Mouse (Mus musculus): ENCODE results near the gene Ankrd13c.
A peak's percentile ranks its signal among the peaks of the same experiment; 100 is the strongest.

Gene Ankrd13c

GRCm38 (mm10) chr3:157952716-157953115 lies 5.7 kb downstream of the Ankrd13c start:
- no peak for DNase-seq (ENCODE audit: low spot score in 2 of 2)

DNA sequence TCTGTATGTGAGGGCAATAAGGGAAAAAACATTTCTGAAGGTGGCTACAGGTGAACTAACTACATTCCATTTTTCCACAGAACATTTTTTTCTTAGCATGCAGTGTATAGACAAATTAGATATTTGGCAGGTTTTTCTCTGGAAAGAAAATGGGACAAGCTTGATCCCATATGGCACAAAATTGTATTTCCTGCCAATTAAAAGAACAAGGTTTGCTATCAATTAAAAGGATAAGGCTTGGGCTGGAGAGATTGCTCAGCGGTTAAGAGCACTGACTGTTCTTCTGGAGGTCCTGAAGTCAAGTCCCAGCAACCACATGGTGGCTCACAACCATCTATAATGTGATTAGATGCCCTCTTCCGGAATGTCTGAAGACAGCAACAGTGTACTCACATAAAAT lies 8.4 kb downstream of the Ankrd13c start:
- DNase-seq (ENCODE audit: low spot score in 2 of 2) = no peak

- no peak for DNase-seq (ENCODE audit: low spot score in 2 of 2)
Measured at GRCm38 (mm10) chr3:157956201-157956600, 9.2 kb downstream of the Ankrd13c start.

DNA sequence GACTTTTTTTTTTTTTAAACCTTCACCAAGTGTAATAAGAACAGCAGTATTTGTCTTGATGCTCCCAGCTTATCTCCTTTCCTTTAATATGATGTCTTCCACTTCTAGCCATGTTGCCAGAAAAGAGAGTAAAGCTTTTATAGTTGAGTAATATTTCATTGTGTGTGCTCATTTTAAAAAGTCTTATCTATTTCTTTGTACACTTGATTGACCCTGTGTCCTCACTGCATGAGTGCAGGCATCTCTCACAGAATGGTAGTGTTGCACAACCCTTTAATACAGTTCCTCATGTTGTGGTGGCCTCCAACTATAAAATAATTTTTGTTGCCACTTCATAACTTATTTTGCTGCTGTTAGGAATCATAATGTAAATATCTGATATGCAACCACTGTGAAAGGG lies 10.3 kb downstream of the Ankrd13c start:
- no peak for DNase-seq (ENCODE audit: low spot score in 2 of 2)

DNA sequence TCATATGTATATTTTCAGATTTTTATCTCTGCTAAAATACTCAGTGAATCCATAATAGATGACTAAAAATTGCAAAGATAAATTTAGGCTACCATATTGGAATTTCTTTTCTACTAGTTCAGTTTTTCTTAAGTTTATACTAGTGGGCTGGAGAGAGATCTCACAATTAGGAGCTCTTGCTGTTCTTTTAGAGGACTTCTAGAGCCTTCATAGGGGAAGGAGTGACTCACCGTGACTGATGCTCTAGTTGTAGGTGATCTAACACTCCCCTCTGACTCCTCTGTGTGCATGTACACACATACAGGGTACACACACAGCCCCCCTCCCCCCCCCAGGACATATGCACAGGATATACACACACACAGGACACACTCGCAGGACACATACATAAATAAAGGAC lies 24.1 kb downstream of the Ankrd13c start:
- DNase-seq (ENCODE audit: low spot score in 2 of 2) = no peak

DNA sequence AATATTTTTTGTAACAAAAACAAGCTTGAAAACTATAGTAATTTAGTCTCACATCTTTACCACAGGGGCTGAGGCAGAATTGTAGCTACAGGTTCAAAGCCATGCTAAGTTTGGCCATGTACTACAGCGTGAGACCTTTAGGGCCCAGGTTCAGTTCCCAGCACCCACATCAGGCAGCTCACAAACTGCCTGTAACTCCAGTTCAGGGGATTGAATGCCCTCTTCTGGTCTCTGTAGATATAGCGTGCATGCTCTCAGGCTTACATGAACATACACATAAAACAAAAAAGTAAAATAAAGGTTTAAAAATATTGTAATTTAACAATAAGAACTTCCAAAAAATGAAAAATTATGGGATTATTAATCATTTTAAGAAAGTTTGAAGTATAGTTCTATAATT lies 26.2 kb downstream of the Ankrd13c start:
- DNase-seq (ENCODE audit: low spot score in 2 of 2) = no peak

- DNase-seq (ENCODE audit: low spot score in 2 of 2) = no peak
Measured at GRCm38 (mm10) chr3:157979619-157980018, 32.6 kb downstream of the Ankrd13c start.

DNA sequence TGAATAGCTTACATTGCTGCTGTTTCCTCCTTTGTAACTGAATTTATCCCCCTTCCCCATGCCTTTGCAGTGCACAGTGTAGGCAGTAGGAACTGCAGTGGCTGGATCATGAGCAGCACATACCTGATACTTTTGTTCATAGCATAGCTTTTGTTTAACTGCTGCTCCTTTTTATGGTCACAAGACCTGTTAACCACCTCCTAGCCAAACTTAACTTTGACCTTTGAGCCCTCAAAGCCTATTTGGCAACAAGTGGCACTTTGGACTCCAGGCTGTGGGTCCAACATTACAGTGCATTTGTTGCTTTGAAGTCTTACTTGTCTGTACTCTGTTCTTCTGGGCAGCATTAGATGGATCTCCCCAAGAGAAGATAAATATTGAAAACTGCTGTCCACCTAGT lies 46.3 kb downstream of the Ankrd13c start:
- DNase-seq (ENCODE audit: low spot score in 2 of 2) = no peak

GRCm38 (mm10) chr3:157995726-157996125 lies 48.7 kb downstream of the Ankrd13c start:
- no peak for DNase-seq (ENCODE audit: low spot score in 2 of 2)

GRCm38 (mm10) chr3:157998742-157999369 lies 51.8 kb downstream of the Ankrd13c start:
- no peak for DNase-seq (ENCODE audit: low spot score in 2 of 2)

DNA sequence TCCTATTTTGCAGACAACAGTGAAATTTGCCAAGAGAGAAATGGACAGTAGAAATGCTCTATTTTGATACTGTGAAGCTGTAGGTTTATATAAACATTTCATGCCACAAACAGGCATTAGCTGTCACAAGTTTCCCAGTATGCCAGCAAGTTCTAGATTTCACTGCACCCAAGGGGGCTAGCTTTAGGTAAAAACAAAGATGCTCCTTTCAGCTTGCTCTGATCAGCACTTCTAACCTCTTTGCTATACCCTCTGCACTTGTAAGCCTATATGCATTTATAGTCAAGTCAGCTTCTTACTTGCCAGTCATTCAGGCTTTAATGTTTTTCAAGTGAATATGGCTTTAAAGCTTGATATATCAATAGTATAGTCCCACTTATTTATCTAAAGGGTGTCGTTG lies 61.6 kb downstream of the Ankrd13c start:
- DNase-seq (ENCODE audit: low spot score in 2 of 2) = no peak

DNA sequence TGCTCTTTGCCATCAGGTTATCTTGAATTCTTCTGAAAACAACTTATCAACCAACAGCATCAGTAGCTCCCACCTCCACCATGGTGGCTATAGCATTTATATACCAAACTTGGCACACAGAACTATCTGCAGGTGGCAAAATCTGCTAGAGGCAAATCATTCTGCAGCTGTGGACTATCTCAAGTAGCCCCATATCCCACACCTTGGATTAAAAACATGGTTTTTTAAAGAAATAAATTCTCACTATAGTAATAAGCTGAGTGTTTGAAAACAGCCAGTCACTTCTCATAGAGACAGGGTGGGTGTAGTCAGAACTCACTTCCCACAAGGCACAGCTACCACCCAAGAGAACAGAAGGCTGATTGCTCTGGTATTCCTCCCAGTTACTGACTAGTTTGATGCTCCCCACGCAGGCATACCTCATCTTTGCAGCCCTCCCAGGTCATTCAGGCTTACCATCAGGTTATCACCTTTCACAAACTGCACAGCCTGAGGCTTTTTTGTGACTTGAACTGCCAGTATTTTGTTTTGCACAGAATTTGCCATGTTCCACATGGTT lies 62.8 kb downstream of the Ankrd13c start:
- no peak for DNase-seq (ENCODE audit: low spot score in 2 of 2)

DNA sequence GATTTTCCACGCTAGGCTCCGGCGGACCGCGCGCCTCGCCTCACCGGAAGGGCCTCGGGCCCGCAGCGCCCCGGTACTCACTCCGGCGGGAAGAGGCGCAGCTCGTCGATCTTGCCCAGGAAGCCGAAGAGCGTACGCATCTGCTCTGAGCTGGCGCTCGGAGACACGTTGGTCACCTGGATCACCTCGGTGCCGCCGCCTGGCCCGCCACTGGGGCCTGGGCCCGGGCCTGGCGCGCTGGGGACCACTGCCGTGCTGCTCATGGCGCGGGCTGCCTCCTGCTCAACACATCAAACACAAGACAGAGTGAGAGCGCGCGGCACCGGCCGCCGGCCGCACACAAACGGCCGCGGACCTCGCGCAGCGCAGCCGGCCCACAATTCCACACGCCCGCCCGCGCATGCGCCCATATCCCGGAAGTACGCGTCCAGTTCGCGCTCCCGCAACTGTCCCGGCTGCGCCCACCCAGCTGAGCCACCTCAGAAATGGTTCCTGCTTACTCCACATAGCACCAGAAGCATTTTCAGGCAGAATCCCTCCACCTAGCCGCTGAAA lies 84.4 kb downstream of the Ankrd13c start:
- peak; percentile 82 to 86 for DNase-seq (ENCODE audit: low spot score in 2 of 2)

DNA sequence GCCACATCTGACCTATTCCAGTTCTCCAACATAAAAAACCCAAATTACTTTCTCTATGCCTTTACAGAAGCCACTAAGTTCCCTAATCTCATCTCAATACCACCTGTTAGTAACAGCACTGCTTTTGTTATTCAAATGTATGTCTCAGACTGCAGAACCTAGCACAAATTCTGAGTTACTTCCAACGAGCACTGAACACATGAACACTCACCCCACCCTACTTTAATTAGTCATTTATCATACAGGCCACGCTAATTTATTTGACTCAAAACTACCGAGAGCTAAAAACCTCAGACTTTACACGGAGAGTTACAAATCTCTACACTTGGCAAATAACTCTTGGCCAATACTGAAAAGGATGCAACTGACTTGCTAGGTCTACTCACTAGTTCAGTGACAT lies 85.1 kb downstream of the Ankrd13c start:
- no peak for DNase-seq (ENCODE audit: low spot score in 2 of 2)

- DNase-seq (ENCODE audit: low spot score in 2 of 2) = no peak
Measured at GRCm38 (mm10) chr3:158035866-158036265, 88.8 kb downstream of the Ankrd13c start.

GRCm38 (mm10) chr3:158036329-158036988 lies 89.4 kb downstream of the Ankrd13c start, which contains the start of the genes Srsf11 and Lrrc40:
Gene Srsf11, minus strand, starts transcription at chr3:158036639.
Gene Lrrc40, plus strand, starts transcription at chr3:158036662.
- DNase-seq (ENCODE audit: low spot score in 2 of 2) = peak; percentile 93 to 94

DNA sequence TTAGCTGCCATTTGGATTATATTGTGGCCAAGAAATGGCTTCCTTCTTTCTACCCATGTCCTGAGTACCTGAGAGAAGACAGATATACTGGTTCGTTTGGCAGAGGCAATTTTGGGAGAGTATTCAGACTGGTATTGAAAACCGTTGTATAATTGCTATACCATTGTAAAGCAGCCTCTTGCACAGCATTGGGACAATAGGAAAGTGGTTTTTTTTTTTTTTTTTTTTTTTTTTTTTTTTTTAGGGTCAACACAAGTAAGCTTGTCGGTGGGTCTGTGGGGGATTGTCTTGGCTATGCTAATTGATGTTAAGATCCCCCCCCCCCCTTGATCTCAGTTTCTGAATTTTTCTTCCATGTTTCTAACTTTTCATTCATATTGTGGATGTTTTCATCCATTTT lies 91.1 kb downstream of the Ankrd13c start:
- no peak for DNase-seq (ENCODE audit: low spot score in 2 of 2)

- no peak for DNase-seq (ENCODE audit: low spot score in 2 of 2)
Measured at GRCm38 (mm10) chr3:158040755-158041154, 93.7 kb downstream of the Ankrd13c start.

DNA sequence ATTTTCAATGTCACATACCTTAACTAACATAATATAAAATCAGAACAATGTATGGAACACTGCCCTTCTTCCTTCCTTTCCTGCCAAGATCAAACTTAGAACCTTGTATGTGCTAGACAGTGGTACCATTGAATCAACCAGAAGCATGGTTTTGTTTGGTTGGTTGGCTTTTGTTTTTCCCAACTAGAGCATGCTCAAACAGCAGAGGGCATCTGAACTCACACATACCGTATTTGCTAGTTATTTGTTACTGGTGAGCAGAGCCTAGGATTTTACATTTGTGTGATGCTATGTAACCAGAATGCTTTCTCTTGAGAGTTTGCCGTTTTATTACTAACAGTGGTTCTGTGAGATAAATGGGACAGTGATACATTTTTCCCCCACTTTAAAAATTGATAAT lies 102.5 kb downstream of the Ankrd13c start:
- DNase-seq (ENCODE audit: low spot score in 2 of 2) = no peak
